Mouse (Mus musculus): Measurements from ENCODE around the gene Sccpdh.
"Not testable (repeated sequence)": the region's sequence is repeated elsewhere in the genome, so short reads cannot be mapped to it uniquely, and the experiment has no call there.

Gene Sccpdh

DNA sequence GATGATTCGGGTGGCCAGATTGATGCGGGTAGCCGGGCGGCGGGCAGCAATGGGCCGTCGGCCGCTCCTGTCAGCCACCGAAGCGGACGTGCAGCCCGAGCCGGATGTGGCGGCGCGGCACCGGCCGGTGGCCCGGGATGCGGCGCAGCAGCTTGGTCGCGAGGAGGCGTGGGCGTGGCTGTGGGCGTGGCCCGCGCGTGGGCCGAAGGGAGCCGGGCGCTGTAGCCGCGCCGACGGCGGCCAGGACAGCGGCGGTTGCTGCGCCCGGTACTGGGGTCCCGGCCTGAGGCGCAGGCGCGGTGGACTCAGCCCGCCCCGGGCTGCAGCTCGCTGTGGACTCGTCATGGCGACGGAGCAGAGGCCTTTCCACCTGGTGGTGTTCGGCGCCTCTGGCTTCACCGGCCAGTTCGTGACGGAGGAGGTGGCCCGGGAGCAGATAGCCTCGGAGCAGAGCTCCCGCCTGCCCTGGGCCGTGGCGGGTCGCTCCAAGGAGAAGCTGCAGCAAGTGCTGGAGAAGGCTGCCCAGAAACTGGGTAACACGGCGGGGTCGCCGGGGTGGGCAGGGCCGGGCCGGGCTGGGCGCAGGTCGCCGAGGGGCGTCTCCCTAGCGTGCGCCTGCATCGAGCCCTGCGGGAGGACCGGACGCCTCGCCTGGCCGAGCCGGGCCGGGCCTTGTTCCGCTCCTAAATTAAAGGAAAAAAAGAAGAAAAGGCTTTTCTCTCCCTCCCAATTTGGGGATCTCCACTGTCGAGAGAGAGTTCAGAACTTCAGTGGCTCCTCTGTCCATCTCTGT, at the start of gene Sccpdh:
TSS of gene Sccpdh (plus strand) at position 198 of the 793 bp plus-strand sequence.
- peak; percentile 93 to 95 for DNase-seq

DNA sequence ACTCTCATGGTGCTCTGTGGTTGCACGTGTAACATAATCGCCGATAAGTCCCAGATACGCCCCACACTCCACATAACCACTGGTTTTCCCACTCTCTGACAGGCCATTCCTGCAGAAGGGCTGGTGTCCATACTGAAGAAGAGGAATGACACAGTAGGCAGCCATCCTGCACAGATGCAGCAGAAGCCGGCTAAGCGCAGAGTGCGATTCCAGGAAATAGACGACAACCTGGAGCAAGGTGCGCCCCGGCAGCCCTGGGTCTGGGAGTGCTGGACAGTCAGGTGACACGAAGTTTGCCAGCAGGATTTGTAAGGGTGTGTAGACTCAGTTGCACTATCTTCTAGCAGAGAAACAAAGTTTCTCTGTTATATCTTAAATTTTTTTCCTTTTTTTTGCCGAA, 45.3 kb upstream of the Sccpdh start:
- DNase-seq = no peak

DNA sequence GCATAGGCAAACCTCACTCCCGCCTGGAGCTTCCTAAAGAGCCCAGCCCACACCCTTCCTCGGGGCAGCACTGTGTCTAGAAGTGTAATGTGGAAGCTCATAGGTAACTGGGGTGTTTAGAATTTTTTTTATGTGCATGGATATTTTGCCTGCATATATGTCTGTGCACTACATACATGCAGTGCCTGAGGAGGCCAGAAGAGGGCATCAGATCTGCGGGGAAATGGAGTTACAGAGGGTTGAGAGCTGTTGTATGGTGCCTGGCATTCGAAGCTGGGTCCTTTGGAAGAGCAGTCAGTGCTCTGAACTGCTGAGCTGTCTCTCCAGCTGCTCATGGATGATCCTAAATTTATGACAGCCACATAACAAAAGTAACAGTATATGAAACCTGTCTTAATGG, 44.4 kb upstream of the Sccpdh start:
- DNase-seq = peak; percentile 77

DNA sequence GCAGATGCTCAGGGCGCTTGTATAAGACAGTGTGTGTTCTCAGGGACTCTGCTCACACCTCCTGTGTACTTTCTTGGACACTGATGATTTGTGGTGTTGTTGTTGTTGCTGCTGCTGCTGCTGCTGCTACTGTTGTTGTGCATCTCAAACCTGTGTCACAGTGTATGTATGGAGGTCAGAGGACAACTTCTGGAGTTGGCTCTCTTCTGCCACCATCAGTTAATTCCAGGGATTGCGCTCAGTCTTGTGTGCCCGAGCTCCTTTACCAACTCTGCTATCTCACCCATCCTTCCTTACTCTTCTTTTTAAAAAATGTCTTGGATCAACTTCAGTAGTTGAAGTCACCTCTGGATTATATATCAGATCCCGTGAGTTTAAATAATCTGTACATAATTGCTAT, 43.7 kb upstream of the Sccpdh start:
- DNase-seq = peak; percentile 75 to 76

DNA sequence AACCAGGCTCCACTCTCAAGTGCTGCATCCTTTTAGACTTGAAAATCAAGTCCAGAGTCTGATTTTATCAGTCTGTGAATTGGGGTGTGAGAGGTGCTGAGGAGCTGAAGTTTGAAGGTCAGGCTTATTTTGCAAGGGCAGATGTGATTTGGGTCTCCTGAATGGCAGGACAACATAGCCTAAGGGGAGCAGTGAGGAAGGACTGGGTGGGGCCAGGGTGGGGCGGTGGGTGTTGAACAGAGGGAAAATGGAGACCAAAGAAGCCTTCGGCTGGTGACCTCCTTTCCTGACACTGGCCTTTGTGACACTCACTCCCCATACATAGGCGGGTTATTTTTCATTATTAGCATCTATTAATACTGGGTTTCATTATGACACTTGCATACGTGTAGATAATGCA, 40.2 kb upstream of the Sccpdh start:
- DNase-seq = no peak

DNA sequence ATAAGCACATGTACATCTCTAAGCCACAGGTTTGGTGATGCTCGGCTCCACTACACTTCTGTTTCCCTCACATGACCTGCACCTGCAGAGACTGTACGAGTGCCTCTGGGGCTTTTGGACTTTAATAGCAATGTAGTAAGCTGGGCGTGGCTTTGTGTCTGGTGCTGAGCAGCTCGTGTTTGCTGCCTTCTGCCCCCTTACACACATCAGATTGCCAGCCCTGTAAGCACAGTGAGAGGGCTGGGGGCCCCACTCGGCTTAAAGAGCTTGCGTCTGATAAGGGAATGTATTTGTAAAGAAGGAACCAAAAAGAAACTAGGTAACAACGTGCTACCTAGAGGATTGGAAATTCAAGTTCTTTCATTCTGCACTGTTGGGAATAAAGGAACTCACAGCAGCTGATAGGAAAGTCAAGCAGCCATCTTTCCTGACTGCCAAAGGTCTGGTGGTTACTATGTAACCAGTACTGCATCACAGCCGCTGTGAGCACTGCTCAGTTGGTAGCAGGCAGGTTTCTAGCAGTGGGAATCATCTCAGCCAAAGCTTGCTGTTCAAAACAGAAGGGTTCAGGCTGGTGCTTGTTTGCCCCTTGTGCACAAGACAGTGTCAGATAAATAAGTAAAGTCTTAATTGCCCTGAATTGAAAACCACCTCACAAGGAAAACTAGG, 39.4 kb upstream of the Sccpdh start:
- no peak for DNase-seq

DNA sequence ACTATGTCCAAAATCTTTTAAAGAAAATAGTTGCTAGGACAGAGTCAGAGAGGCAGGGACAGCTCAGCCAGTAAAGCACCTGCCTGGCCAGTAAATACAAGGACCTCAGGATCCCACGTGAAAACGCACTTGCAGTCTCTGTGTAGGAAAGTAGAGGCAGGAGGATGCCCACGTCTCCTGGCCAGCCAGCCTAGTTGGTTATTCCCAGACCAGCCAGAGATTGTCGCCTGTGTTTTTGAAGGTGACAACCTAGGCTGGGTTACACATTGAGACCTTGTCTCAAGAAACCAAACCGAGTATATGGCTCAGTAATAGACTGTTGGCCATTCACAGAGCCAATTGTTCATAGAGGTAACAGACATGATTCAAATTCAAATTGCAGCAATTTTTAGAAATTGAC, 38.7 kb upstream of the Sccpdh start:
- DNase-seq = no peak

DNA sequence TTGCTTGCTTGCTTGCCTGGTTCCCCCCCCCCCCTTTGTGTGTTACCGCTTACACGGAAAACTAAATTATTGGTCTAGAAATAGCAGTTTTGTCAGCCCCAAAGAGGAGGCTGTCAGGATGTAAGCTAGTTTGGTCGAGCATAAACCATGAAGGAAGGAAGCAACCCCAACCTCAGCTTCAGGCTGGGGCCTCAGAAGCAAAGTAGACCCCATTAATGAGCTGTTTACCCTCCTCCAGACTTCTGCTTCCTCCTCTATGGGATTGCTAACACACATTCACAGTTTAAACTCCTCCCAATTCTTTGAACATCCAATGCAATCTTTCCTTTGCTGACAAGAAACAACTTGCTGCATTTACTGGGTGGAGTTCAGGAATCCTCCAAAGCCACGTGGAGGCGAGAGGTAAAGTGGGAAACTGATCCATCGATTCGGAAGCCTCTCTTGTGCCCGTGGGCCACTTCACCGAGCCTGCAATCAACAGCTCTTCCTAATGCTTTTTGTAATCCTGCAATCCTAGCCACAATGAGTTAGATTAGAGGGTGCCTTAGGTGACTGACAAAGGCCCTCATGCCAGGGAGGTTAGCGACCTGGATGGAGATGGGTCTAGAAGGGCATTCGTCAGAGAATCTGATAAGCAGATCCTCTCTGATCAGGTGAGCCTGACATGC, 35.1 kb upstream of the Sccpdh start:
- DNase-seq = no peak

DNA sequence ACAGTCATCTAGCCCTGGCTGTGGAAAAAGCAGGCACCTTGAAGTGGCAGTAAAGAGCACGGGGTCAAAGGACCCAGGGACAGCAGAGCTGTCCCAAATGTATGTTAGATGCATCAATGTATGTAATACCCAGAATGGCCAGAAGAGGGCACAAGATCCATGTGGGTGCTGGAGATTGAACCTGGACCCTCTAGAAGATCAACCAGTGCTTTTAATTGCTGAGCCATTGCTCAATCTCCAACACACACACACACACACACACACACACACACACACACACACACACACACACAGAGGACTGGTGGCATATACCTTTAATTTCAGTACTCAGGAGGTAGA, 34.6 kb upstream of the Sccpdh start:
- peak in 1 of 2 experiments; percentile 13 for DNase-seq

DNA sequence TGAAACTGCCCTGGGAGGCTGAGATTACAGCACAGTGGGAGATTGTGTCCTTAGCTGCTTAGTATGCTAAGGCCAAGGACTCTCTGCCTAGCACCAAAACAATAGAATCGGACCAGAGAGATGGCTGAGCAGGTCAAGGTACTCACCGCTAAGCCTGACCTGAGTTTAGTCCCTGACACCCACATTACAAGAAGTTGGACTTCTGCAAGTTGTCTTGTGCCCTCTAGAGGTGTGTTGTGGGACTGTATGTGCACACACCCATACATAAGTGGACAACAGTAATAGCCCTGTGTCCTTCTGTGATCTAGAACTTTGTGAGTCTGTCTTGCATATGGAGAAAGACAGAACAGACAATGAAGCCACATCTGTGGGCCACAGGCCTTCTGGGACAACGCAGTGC, 33.9 kb upstream of the Sccpdh start:
- DNase-seq = no peak

DNA sequence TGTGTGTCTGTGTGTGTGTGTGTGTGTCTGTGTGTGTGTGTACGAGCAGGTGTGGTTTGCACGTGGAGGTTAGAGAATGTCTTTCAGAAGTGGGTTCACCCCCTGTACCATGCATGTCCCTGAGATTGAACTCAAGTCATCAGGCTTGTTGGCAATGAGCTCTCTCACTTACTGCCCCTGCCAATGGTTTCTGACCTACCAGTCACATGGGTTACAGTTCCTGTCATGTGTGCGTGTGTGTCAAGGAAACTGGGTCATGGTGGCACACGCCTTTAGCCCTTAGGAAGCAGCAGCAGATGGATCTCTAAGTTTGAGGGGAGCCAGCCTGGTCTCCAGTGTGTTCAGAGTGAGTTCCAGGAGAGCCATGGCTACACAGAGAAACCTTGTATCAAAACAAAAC, 25.3 kb upstream of the Sccpdh start:
- DNase-seq = no peak

DNA sequence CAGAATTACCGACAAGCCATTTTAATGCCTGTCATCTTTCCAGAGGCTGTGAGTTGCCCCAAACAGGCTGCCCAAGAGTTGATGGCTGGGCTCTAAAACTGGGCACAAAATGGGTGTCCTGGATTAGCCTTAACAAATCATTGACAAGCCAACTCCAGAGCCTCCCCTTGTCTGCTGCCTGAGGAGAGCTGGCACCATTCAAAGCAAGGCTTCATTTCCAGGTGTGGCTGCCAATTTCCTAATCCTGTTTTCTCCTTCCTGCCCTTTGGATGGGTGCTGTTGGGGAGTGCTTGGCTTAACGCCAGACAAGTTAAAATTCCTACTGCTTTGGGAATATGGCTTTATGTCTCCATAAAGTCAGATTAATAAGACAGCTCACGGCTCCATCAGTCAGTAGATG, 23.9 kb upstream of the Sccpdh start:
- DNase-seq = no peak

DNA sequence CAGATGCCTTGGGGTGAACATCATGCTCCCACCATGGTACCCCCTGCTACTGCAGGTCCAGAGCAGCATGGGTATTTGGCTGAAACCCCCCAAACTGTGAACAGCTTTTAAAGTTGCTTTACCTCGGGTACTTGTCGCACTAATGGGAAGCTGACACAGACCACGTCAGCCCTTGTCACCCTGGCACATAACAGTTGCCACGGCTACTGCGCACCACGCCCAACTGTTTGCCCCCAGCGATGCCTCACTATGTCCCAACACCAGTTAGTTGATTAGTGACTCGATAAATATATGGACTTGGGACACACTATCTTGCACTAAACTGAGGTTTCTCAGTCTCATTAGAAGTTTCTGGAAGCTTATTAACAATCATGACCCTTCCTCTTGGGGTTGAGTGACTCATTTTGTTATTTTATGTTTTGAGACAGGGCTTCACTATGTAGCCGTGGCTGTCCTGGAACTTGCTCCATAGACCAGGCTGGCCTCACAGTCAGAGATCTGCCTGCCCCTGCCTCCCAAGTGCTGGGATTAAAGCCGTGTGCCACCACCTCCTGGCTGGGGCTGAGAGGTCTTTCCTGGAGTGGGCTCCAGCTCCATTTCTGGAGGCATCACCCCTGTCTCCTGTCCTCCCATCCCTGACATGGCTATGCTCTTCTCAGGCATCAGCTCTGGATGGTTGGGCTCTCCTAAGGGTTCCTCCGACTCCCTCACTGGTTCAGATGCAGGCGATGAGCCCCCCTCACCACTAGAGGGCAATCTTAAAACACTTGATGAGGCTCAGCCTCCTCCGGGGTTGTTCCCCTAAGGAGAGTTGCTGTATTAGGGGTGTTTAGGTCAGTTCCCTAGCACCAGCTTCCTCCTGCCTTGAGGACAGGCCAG, 22.7 kb upstream of the Sccpdh start:
- peak; percentile 83 to 87 for DNase-seq

DNA sequence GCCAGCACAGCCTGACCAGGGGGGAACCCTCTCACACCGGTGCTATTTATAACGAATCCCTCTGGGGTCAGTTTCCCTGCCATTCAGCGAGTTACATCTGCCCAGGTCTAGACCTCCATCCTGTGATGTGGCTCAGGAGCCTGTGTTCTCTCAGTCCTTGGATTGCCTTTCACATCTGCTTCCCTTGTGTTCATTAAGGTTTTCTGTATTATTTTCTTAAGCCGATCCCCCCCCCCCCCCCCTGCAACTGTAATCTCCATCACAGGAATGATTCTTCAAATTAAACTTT, 22.1 kb upstream of the Sccpdh start:
- DNase-seq = no peak

DNA sequence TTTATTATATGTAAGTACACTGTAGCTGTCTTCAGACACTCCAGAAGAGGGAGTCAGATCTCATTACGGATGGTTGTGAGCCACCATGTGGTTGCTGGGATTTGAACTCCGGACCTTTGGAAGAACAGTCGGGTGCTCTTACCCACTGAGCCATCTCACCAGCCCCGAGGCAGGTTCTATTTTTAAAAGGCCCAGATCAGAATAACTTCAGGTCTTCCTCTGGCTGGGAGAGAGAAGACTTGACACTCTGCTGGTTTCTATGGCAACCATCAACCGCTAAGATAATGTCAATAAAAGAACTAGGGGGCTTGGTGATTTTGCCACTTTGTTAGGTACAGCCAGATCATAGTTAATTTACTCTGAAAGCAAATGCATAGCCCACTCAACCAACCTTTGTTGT, 19.3 kb upstream of the Sccpdh start:
- DNase-seq = not testable (repeated sequence)

DNA sequence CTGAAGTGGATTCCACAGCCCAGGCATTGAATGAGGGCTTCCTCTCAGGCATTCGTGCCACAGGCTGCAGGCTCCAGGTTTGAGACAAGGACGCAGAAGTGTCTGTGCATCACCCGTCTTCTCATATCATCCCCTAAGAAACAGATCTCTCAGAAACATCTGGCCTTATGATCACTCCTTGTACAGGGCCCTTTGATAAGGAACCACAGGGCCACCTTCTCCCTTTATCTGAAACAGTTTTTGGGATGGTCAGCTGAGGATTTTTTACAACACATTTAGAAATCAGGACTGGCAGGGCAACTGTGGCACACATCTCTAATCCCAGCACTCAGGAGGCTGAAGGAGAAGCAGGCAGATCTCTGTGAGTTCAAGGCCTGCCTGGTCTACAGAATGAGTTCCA, 18.7 kb upstream of the Sccpdh start:
- DNase-seq = no peak

DNA sequence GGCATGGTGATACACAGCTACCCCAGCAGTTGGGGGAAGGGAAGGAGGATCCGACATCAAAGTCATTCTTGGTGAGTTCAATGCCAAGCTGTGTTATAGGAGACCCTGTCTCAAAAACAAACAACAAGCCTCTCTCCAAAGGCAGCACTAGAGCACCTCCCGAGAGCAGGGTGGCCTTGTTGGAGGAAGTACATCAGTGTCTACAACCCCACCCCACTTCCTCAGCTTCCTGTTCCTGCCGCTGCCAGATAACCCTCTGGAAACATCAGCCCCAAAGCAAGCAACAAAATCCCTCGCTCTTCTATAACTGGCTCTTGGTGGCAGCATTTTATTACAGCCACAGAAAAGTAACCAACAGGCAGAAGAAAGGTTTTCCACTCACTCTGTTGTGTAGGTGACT, 17.7 kb upstream of the Sccpdh start:
- no peak for DNase-seq

DNA sequence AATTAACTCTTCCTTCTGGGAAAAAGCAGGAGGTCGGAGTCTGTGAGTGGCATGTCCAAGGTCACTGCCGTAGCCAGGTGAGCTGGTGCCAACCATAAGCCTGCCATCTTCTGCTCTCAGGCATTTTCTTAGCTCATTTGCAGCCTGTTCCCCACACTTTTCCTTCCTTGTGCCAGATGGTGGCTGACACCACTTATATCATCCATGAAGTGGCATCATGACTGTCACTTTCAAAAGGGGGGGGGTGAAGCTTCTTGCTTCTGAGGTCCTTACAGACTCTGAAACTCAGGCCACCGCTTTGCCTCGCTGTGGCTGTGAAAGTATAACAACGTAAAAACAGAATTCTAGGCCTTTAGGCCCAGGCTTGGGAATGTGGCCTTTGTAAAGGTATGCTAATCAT, 16.8 kb upstream of the Sccpdh start:
- no peak for DNase-seq

DNA sequence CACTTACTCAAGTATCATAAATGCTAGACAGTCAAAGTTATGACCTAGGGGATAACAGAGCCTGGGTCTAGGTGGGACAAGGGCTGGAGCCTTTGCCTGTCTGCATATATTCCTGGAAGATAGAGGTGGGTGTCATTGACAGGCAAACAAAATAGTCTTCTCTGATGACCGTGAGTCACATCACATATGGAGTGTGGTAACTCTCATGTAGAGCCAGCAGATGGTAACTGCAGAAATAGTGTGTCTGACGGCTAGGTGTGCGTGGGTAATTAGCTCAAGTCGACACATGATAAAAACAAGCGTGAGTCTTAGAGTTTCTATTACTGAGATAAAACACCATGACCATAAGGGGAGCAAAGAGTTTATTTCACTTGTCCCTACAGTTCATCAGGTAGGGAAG, 4.9 kb upstream of the Sccpdh start:
- no peak for DNase-seq

DNA sequence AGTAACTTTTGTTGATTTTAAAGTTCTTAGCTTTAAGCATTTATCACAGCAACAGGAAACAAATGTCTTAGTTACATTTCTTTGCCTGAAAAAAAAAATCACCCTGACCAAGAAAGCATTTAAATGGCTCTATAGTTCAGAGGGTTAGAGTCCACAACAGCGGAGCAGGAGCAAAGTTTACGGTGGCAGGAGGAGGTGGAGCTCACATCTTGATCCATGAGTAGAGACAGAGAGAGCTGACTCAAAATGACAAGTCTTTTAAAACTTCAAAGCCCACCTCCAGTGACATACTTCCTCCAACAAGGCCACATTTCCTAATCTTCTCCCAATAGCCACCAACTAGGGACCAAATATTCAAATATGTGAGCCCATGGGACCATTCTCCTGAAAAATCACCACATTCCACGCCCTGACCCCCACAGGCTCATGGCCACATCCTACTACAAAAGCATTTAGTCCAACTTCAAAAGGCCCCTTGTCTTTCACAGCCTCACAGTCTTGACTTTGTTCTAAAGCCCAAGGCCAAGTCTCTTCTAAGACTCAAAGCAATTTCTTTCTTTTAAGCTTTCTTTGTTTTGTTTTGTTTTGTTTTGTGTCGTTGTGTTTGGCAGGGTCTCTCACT, 3.6 kb upstream of the Sccpdh start:
- DNase-seq = no peak

DNA sequence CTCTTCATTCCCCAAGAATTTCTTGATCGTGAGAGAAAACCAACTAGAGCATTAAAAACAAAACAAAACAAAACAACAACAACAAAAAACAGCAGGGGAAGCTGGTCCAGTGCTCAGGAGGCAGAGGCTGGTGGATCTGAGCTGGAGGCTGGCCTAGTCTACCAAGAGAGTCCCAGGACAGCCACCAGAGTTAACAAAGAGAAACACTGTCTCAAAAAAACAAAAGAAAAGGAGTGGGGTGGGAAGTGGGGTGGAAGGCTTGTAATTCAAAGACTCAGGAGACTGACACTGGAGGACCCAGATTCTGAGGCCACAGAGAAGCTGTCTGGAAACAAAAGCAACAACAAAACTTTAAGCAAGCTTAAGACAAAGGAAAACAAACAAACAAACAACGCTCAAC, 1.0 kb upstream of the Sccpdh start:
- no peak for DNase-seq

DNA sequence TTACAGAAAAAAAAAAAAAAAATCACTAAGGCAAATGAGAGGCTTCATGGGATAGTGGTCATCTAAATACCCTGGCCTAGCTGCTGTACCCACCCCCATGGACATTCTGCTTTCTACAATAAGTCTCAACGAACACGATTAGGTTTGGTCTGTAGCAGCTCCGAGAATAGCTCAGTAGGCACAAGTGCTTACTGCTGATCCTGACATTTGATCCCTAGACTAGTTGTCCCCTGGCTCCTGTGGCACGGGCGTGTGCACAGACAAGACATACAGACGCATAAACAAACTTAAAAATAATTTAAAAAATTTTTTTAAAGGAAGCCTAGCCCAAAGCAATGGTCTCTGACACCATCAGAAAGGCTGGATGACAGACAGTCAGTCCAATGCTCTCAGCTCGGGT, 560 bp upstream of the Sccpdh start:
- no peak for DNase-seq
